Mouse (Mus musculus) sigmoid colon, adult 10 weeks (tissue): ENCODE data around the gene Ppp1r14c. TPM values are rescaled to one million over a fixed set of nuclear protein-coding genes. Genes with fewer than 3 reads are reported as not detected.

Experiments
- polyA plus RNA-seq: library from polyadenylated mRNA; stranded (reverse); fragments of 350-450 nt; fragmentation: Illumina TruSeq; extraction: RNeasy Lipid Tissue Mini Kit (QIAGEN cat#74804); gene quantifications from one replicate; pipeline ENCODE4 v1.2.3, GENCODE M21; 2014; ENCODE audit warnings: low read depth, low replicate concordance

The Ppp1r14c gene
- 5.7 TPM for polyA plus RNA-seq

GRCm38 (mm10) chr10:3366036-3366869 is at the start of gene Ppp1r14c:
TSS of gene Ppp1r14c (plus strand) at chr10:3366057.

Other genes with a start within 250 kb of the Ppp1r14c start
- gene H60c, start 98.3 kb upstream of the Ppp1r14c start, polyA plus RNA-seq = 5.6 TPM
- 20.3 TPM for gene Iyd, start 174.2 kb downstream of the Ppp1r14c start, polyA plus RNA-seq